Mouse (Mus musculus) spleen, postnatal 10 days (tissue): Measurements from ENCODE around the gene Tmem175.

Experiments used
- DNase-seq, 2 experiments: peaks; one replicate each; pipeline ENCODE4 v3.0.0; 2021 to 2022; ENCODE audit warnings: low spot score in 2 of 2

The Tmem175 gene

DNA sequence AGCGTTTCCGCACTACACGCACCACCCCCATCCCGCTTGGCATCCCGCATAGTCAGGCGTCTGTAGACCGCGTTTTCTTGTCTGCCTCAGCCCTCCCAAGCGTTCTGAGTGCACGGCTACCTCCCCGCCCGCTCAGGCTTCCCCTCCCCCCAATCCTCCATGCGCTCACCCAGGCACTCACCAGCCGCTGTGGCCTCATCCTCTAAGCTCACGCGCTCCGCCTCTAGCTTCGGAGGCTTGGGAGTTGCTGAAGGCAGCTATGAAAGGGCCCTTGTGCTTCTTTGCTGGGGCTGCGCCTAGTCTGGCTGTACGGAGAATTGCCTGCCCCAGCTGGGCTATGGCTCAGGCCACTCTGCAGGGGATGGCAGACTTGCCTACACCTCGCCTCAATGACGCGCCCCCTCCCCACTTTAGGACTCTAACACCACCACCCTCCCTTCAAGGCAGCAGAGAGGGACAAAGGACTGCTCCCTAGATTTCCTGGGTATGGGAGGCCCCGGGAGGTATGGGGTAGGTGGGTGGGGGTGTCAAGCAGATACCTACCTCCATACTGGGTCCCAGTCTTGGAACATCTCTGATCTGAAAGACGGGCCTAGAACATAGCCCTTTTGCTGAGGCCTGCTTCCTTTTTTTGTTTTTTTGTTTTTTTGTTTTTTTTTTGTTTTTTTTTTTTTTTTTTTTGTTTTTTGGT lies 48.2 kb downstream of the Tmem175 start:
- peak in 1 of 2 experiments; percentile 57 for DNase-seq

- DNase-seq, result no peak
Observed at GRCm38 (mm10) chr5:108678296-108678854, 48.8 kb downstream of the Tmem175 start.

- DNase-seq, result no peak
Observed at GRCm38 (mm10) chr5:108679909-108680308, 50.3 kb downstream of the Tmem175 start.

DNA sequence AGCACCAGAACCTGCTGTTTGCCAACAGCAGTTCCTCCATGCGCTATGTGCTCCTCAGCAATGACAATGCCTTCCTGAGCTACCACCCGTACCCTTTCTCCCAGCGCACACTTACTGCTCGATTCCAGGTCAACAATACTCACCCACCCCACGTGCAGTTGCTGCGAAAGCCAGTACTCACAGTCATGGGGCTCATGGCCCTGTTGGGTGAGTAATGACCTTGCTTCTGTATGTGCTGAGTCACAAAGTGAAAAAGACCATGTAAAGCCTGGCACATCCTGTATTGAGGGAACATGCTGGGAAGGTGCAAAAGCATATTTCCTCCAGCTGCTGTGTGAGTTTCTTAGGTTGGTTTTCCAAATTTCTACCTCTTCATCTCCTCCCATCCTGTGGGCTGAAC lies 51.3 kb downstream of the Tmem175 start:
- no peak for DNase-seq

GRCm38 (mm10) chr5:108689091-108689490 lies 59.5 kb downstream of the Tmem175 start:
- DNase-seq, result no peak

- no peak for DNase-seq
Observed at GRCm38 (mm10) chr5:108691152-108691551, 61.6 kb downstream of the Tmem175 start.

DNA sequence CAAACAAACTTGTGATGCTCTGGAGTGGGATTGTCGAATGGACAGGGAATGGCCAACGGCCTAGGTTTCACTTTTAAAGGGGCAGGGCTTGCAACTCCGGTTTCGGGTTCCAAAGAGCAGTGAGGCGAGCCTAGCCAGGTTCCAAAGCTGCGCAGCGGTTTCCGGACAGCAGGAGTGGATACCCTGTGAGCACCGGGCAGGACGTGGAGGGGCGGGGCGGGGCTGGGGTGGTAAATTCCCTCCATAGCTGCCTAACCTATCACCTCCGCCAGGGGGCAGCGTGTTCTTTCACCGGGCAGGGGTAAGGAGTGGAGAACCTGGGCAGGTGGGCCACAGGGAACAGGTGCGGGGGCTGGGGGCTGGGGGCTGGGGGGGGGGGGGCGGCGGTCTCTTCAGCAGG lies 62.7 kb downstream of the Tmem175 start, which contains the start of gene Fgfrl1:
Gene Fgfrl1 (plus strand): TSS at position 112 of the 400 bp plus-strand sequence.
- DNase-seq, result peak; percentile 75 to 84

DNA sequence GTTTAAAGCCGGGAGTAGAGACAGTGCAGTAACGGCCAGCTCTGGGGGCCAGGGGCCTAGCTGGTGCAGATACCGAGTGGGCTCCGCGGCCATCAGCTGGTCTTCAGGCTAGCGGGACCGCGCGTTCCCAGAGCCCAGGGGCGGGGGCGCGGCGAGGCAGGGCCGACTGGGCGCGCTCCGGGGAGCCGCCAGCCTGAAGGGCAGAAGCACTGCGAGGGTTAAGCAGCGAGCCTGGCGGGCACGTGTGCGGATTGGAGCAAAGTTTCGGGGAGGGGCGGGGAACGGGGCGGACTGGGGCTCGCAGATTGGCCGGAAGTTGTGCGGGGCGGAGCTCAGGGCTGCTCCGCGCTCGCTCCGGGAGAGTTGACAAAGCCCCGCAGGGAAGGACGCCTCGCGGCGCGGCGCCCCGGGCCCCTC lies 64.3 kb downstream of the Tmem175 start:
- DNase-seq, result peak; percentile 78 to 92

GRCm38 (mm10) chr5:108694352-108695261 lies 65.0 kb downstream of the Tmem175 start:
- DNase-seq, result peak; percentile 52 to 61

DNA sequence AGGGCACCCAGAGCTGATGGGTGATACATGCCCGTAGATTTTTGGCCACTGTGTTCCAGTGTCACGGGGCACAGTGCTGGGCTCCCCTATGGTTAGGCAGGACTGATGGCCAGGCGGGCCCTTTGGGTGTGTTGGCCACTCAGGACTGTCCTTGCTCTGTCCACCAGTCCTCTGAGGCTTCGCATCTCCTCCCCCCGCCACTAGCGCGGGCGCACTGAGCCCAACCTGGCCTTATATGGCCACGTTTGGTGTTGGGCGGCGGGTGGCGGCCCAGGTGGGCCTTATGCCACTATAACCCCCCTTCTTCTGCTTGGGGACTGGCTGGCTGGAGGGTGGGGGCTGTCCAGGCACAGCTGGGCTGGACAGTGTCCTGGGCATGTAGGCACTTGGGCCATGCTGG lies 66.3 kb downstream of the Tmem175 start:
- DNase-seq, result no peak

GRCm38 (mm10) chr5:108696542-108696941 lies 67.0 kb downstream of the Tmem175 start:
- no peak for DNase-seq

DNA sequence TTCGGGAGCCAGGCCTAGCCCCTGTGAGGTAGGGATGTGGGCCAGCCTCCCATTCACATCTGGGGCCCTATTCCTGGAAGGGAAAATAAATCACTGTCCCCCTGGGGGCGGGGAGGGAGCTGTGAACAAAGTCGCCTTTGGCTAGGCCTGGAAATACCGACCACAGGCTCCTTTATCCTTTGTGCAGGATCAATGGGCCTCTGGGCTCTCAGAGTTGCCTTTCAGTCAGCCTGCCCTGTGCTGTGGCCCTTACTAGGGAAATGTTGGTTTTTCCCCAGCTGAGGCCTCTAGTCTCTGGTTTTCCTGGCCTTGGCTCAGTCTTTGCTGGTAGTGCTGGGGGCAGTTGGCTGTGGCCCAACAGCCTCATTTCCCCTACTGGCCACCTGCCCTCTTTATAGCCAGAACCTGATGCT lies 67.8 kb downstream of the Tmem175 start:
- DNase-seq, result no peak
